Mouse (Mus musculus) heart, adult 18-20 months (tissue): ENCODE data around the gene Coa7. TPM values are rescaled to one million over a fixed set of nuclear protein-coding genes. Genes with fewer than 3 reads are reported as not detected.

Source experiments
- DNase-seq, 2 experiments: peaks; one replicate each; pipeline ENCODE4 v3.0.0; 2021 to 2022; ENCODE audit warnings: mixed read lengths in 1 of 2
- total RNA-seq, 2 experiments: library from RNA; stranded (reverse); gene quantifications; 2 replicates each; pipeline ENCODE4 v1.2.3; 2021

The Coa7 gene
- total RNA-seq, 2 experiments from 2014 or later, result 35.6 to 39.8 TPM

DNA sequence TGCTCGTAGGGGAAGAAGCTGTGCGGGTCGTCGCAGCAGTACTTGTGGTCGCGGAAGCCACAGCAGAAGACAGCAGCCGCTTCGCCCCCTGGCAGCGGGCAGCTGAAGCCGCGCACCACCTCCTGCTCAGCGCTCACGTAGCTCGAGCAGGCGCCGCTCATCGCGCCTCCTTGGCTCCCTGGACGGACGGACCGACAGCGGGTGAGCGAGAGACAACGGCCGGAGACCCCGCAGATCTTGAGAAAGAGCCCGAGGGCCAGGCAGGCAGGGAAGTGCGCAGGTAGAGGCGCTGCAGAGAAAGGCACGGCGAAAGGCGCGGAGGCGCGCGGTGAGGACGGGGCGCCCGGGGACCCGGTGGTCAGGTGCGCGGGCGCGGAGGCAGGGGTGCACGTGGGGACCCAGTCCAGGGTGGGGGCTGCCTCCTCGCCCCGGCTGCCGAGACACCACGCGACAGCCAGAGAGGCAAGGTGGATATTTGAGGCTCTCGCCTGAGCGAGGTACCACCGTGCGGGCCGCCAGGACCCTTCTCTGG, 55.3 kb downstream of the Coa7 start, which contains the start of gene Shisal2a:
Gene Shisal2a (minus strand): TSS at position 167 of the 532 bp plus-strand sequence.
- DNase-seq, result no peak

DNA sequence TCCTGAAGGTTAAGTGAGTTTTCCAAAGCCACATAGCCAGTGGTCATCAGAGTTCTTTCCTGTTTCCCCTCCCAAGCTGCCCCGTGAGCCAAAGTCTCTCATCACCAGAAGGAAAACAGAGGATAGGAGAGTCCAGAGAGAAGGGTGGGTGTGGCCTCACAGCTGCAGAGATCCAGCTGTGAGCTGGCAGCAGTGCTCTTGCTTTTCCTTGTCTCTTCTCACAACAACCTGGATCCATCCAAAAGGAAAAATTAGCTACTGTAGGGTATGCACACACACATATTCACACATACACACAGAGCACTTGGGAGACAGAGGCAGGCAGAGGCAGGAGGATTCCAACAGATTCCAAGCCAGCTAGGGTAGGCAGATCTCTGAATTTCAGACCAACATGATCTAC, 58.1 kb downstream of the Coa7 start:
- peak in 1 of 2 experiments; percentile 47 for DNase-seq

- no peak for DNase-seq
Measured at GRCm38 (mm10) chr4:108387106-108387505, 59.2 kb downstream of the Coa7 start.

- DNase-seq, result peak; percentile 85 to 89
Measured at GRCm38 (mm10) chr4:108387681-108388253, 59.8 kb downstream of the Coa7 start.

DNA sequence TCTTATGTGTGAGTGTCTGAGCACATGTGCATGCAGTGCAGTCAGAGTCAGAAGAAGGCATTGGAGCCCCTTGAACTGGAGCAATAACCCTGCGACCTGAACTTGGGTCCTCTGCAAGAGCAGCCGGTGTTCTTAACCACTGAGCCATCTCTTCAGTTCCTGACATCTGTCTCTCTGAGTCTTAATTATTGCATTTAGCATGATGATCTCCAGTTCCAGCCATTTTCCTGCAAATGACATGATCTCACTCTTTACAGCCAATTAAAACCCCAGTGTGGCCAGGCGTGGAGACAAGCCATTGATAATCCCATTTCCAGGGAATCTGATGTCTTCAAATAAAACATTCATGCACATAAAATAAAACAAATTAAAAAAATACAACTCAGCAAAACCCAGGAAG, 60.8 kb downstream of the Coa7 start:
- no peak for DNase-seq

DNA sequence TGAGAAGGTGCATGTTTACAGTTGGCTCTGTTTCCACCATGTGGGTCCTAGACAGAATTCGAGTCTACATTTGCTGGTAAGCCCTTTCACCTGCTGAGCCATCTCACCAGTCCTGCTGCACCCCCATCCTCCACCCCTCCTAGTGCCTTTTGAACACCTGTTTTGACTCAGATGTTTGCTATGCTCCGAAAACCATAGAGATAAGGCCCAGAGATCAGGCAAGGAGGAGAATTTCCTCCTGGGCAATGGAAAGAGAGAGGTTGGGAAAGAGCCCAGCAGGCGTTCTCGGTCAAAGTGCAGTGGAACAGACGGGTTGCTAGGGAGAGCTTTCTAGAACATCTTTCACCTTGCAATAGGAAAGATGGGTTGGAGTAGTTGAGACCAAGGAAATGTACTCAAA, 63.2 kb downstream of the Coa7 start:
- no peak for DNase-seq

Other genes with a start within 250 kb of the Coa7 start
- gene Podn, start 231.7 kb upstream of the Coa7 start, total RNA-seq, result 10 to 100 TPM; 15.7 to 17.2 TPM
- 100 to 1,000 TPM; 339 to 391 TPM for gene Scp2, start 183.1 kb upstream of the Coa7 start, total RNA-seq
- 10 to 100 TPM; 34.7 to 35.2 TPM for gene Echdc2, start 162.7 kb upstream of the Coa7 start, total RNA-seq
- under 1 TPM in 1 of 2 experiments, not detected in 1; 0.10 TPM for gene Zyg11a, start 110.1 kb upstream of the Coa7 start, total RNA-seq
- gene Zyg11b, start 27.0 kb upstream of the Coa7 start, total RNA-seq, result 10 to 100 TPM; 38.7 to 39.6 TPM
- not detected for gene Shisal2a, start 55.2 kb downstream of the Coa7 start, total RNA-seq
- 1 to 10 TPM; 6.5 to 8.1 TPM for gene Gpx7, start 78.8 kb downstream of the Coa7 start, total RNA-seq
- gene Tut4, start 131.3 kb downstream of the Coa7 start, total RNA-seq, result 10 to 100 TPM; 18.9 to 23.3 TPM